Mouse (Mus musculus) brain, embryonic 14.5 days (tissue): ENCODE results near the gene Mrpl53.

Source experiments
- CTCF ChIP-seq: fragments of 200-500 bp; IDR thresholded peaks from 2 replicates; pipeline ENCODE4 v1.5.1; 2012; ENCODE audit warnings: inconsistent platforms, mild to moderate bottlenecking, moderate library complexity, borderline replicate concordance; ENCODE audit not compliant: insufficient read depth, insufficient read length; ENCODE audit errors: extremely low read depth
- POLR2A ChIP-seq: fragments of 200-500 bp; IDR thresholded peaks from 2 replicates; pipeline ENCODE4 v1.6.1; 2012; ENCODE audit warnings: mild to moderate bottlenecking, inconsistent platforms, borderline replicate concordance; ENCODE audit not compliant: poor library complexity, insufficient read depth, insufficient read length, severe bottlenecking; ENCODE audit errors: extremely low read depth

DNA sequence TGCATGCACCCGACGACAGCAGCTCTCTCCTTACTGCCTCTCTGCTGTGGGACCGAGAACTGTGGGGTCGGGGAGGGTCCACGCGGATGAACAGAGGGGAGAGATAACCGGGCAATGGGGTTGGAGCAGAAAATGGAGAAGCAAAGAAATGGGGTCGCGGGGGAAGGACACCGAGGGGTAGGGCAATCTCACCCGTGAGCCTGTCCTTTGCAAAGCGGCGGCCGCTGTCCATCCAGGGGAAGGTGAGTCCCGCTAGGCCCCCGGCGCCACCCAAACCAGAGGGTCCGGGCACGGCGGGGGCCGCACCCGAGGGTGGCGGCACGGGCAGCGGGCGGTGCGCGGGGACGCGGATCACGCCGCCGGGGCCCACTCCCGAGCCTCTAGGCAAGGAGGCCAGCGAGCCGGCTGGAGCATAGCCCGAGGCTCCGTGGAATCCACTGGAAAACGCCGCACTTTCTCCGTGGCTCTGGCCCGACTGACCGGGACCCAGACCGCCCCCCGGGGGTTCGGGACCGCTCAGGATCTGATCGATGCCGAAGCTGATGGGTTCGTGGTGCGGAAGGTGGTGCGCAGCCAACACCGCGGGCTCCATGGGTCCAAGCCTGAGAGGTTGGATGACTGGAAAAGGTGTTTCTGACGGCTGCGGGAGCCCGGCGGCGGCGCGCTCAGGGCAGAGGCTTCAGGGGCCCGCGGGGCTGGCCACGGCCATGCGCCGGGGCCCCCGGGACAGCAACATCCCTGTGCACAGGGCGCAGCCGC is 39.2 kb upstream of the Mrpl53 start:
- TF ChIP-seq CTCF: no peak
- no peak for TF ChIP-seq POLR2A
